Mouse (Mus musculus): ENCODE results near the gene Cd209d. TPM values are rescaled to one million over a fixed set of nuclear protein-coding genes. Genes with fewer than 3 reads are reported as not detected.
"Not testable (repeated sequence)": the region's sequence is repeated elsewhere in the genome, so short reads cannot be mapped to it uniquely, and the experiment has no call there.

The Cd209d gene
- 3.6 and 3.7 TPM in 2 replicates for polyA plus RNA-seq (2012; rRNA removed)

DNA sequence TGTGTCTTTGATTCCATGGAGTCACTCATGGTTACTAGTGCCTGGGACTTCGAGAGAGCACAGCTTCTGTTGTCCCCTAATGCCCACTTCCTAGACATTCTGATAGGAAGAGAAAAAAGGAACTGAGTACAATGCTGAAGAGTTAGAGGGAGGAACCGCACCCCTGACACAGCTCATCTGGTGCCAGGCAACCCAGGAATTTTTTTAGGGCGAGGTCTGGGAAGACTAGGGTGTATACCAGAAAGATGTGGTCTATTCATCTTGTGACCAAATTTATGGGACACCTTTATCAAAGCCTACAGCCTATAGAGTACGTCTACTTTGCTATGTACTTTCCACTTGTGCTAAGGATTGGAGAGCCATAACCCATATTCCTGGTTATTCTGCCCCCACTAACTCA is at the start of gene Cd209d:
TSS of gene Cd209d (minus strand) at position 101 of the 400 bp plus-strand sequence.
- H3K4me1 ChIP-seq (ENCODE audit: control insufficient read depth, insufficient read depth, insufficient read length): no peaks in the 10 kb centered on the region
- TF ChIP-seq POLR2A (IDR thresholded peaks at IDR 0.05; ENCODE audit: low read depth, low read length) (no peak), CTCF (IDR thresholded peaks at IDR 0.05; ENCODE audit: extremely low read depth, insufficient read depth, insufficient read length, insufficient replicate concordance) (no peak)
- no peak within 1 kb of the TSS for H3K27ac ChIP-seq (ENCODE audit: insufficient read depth, low read length)
- no peak within 1 kb of the TSS for H3K4me3 ChIP-seq (ENCODE audit: extremely low read depth, insufficient read depth, insufficient read length)
- WGBS: 60% methylated on average over 4 of the region's 4 CpGs
- no peaks in the 10 kb centered on the region for H3K36me3 ChIP-seq (ENCODE audit: control insufficient read depth, insufficient read depth, low read length)
- no peak for DNase-seq (ENCODE audit: low read depth in 1 of 2, low spot score in 2 of 2)
- no peaks in the 10 kb centered on the region for H3K27me3 ChIP-seq (ENCODE audit: control insufficient read depth, insufficient read depth, low read length)

DNA sequence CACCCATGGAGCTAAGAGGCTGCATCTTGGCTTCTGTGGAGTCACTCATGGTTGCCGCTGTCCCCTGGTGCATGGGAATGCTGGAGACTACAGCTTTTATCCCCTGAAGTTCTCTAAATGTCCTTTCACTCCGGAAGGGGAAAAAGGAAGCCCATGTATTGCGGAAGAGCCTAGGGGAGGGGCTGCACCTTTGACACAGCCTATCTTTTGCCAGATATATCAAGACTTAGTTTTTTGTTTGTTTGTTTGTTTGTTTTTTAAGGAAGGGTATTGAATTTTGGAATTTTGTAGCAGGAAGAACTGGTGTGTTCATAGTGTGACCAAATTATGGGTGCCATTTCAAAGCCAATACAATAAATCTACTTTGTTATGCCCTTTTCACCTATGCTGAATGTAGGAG is 48.4 kb upstream of the Cd209d start, which contains the start of gene Cd209b:
TSS of gene Cd209b (minus strand) at position 101 of the 400 bp plus-strand sequence.
- Histone ChIP-seq H3K36me3 (ENCODE audit: control insufficient read depth, insufficient read depth, low read length) (no peaks in the 10 kb centered on the region), H3K27me3 (ENCODE audit: control insufficient read depth, insufficient read depth, low read length) (no peaks in the 10 kb centered on the region), H3K27ac (ENCODE audit: insufficient read depth, low read length) (no peak within 1 kb of the TSS), H3K4me1 (ENCODE audit: control insufficient read depth, insufficient read depth, insufficient read length) (no peaks in the 10 kb centered on the region), H3K4me3 (ENCODE audit: extremely low read depth, insufficient read depth, insufficient read length) (no peak within 1 kb of the TSS)
- TF ChIP-seq CTCF (IDR thresholded peaks at IDR 0.05; ENCODE audit: extremely low read depth, insufficient read depth, insufficient read length, insufficient replicate concordance) (no peak), POLR2A (IDR thresholded peaks at IDR 0.05; ENCODE audit: low read depth, low read length) (no peak)
- WGBS: 85% methylated on average over 3 of the region's 3 CpGs
- no peak for DNase-seq (ENCODE audit: low read depth in 1 of 2, low spot score in 2 of 2)

DNA sequence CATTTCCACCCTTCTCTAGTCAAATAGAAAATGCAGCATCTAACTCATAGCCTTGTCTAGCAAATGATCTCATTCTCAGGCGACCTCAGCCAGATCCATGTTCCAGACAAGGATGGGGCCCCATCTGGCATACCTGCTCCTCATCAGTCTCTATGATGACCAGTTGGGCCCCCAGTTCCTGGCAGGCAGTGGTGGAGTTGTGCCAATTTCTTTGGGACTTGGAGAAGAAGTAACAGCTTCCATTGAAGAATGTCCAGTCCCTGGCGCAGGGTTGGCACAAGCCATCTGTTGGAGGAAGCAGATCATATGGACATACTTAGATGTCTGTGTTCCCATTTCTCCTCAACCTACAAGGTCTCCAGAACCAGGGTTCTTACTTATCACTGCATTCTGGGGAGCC is 2.2 kb downstream of the Cd209d start:
- no peaks in the 10 kb centered on the region for H3K4me1 ChIP-seq (ENCODE audit: control insufficient read depth, insufficient read depth, insufficient read length)
- no peaks in the 10 kb centered on the region for H3K36me3 ChIP-seq (ENCODE audit: control insufficient read depth, insufficient read depth, low read length)
- no peaks in the 10 kb centered on the region for H3K27me3 ChIP-seq (ENCODE audit: control insufficient read depth, insufficient read depth, low read length)
- TF ChIP-seq POLR2A (IDR thresholded peaks at IDR 0.05; ENCODE audit: low read depth, low read length) (no peak), CTCF (IDR thresholded peaks at IDR 0.05; ENCODE audit: extremely low read depth, insufficient read depth, insufficient read length, insufficient replicate concordance) (no peak)
- DNase-seq (ENCODE audit: low read depth in 1 of 2, low spot score in 2 of 2): no peak
- H3K4me3 ChIP-seq (ENCODE audit: extremely low read depth, insufficient read depth, insufficient read length): no peak overlapping the region
- 89% methylated on average over 2 of the region's 2 CpGs for WGBS
- no peak overlapping the region for H3K27ac ChIP-seq (ENCODE audit: insufficient read depth, low read length)

DNA sequence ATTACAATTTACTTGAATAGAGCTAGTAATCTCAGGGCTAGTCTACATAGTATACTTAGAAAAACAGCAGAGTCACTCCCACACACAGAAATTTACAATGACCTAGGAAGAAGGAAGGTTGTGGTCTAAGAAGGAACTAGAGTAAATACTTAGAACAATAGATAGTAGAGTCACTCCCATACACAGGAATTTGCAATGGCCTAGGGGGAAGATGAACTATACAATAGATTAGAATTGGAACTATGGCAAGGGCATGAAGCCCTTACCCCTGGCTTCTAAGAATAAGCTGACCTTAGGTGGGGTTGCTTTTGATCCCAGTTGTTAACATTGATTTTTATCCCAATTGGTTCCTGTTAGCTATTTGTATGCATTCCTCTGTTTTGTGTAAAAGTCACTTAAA is 15.6 kb downstream of the Cd209d start:
- H3K4me3 ChIP-seq (ENCODE audit: extremely low read depth, insufficient read depth, insufficient read length); H3K27me3 ChIP-seq (ENCODE audit: control insufficient read depth, insufficient read depth, low read length); H3K4me1 ChIP-seq (ENCODE audit: control insufficient read depth, insufficient read depth, insufficient read length); H3K36me3 ChIP-seq (ENCODE audit: control insufficient read depth, insufficient read depth, low read length); H3K27ac ChIP-seq (ENCODE audit: insufficient read depth, low read length); DNase-seq (ENCODE audit: low read depth in 1 of 2, low spot score in 2 of 2): not testable (repeated sequence)

DNA sequence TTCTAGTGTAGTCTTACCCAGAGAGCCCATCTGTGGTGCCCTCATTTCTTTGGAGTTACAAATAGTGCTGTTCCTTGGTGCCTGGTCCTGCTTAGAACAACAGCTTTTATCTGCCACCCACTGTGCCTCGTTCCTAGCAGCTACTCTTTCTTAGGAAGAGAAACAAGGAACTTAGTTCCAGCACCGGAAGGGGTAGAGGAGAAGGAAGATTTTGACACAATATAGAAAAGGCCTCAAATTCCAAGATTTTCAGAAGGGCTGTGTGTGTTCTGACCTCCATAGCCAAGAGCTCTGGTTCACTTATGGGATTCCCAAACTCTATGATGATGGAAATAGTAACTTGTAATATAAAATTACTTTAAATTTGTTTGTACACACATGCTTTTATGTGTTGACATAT is 24.1 kb downstream of the Cd209d start, which contains the start of gene Cd209e:
TSS of gene Cd209e (minus strand) at position 101 of the 400 bp plus-strand sequence.
- Histone ChIP-seq H3K36me3 (ENCODE audit: control insufficient read depth, insufficient read depth, low read length) (no peaks in the 10 kb centered on the region), H3K27me3 (ENCODE audit: control insufficient read depth, insufficient read depth, low read length) (no peaks in the 10 kb centered on the region), H3K4me3 (ENCODE audit: extremely low read depth, insufficient read depth, insufficient read length) (no peak within 1 kb of the TSS), H3K27ac (ENCODE audit: insufficient read depth, low read length) (no peak within 1 kb of the TSS), H3K4me1 (ENCODE audit: control insufficient read depth, insufficient read depth, insufficient read length) (no peaks in the 10 kb centered on the region)
- DNase-seq (ENCODE audit: low read depth in 1 of 2, low spot score in 2 of 2): no peak
- WGBS: 79% methylated on average over 2 of the region's 2 CpGs
- TF ChIP-seq CTCF (IDR thresholded peaks at IDR 0.05; ENCODE audit: extremely low read depth, insufficient read depth, insufficient read length, insufficient replicate concordance) (no peak), POLR2A (IDR thresholded peaks at IDR 0.05; ENCODE audit: low read depth, low read length) (no peak)

Other genes starting within 250 kb of the Cd209d start
- gene Stxbp2, start 247.6 kb downstream of the Cd209d start, polyA plus RNA-seq (2012; rRNA removed): 129 and 145 TPM in 2 replicates
- gene Retn, start 222.8 kb downstream of the Cd209d start, polyA plus RNA-seq (2012; rRNA removed): 0.56 and 1.3 TPM in 2 replicates
- gene Mcemp1, start 212.8 kb downstream of the Cd209d start, polyA plus RNA-seq (2012; rRNA removed): 4.1 and 5.3 TPM in 2 replicates
- 0.77 and 0.86 TPM in 2 replicates for gene Fcor, start 206.2 kb downstream of the Cd209d start, polyA plus RNA-seq (2012; rRNA removed)
- 21.6 and 29.9 TPM in 2 replicates for gene Trappc5, start 202.3 kb downstream of the Cd209d start, polyA plus RNA-seq (2012; rRNA removed)
- gene Fcer2a, start 184.4 kb downstream of the Cd209d start, polyA plus RNA-seq (2012; rRNA removed): 50.9 and 51.7 TPM in 2 replicates
- gene Clec4g, start 157.9 kb downstream of the Cd209d start, polyA plus RNA-seq (2012; rRNA removed): 0.69 and 1.1 TPM in 2 replicates
- gene Cd209a, start 129.6 kb downstream of the Cd209d start, polyA plus RNA-seq (2012; rRNA removed): 0.77 and 0.93 TPM in 2 replicates
- 0.07 and 0.11 TPM in 2 replicates for gene Cd209e, start 24.2 kb downstream of the Cd209d start, polyA plus RNA-seq (2012; rRNA removed)
- 2.6 and 7.8 TPM in 2 replicates for gene Cd209b, start 48.3 kb upstream of the Cd209d start, polyA plus RNA-seq (2012; rRNA removed)
- gene Cd209c, start 76.2 kb upstream of the Cd209d start, polyA plus RNA-seq (2012; rRNA removed): 0.40 and 0.53 TPM in 2 replicates
- 2.8 and 10.7 TPM in 2 replicates for gene Cd209f, start 227.3 kb upstream of the Cd209d start, polyA plus RNA-seq (2012; rRNA removed)